Mouse (Mus musculus): Measurements from ENCODE around the gene Plxna1.
A peak's percentile ranks its signal among the peaks of the same experiment; 100 is the strongest.

Plxna1 gene

DNA sequence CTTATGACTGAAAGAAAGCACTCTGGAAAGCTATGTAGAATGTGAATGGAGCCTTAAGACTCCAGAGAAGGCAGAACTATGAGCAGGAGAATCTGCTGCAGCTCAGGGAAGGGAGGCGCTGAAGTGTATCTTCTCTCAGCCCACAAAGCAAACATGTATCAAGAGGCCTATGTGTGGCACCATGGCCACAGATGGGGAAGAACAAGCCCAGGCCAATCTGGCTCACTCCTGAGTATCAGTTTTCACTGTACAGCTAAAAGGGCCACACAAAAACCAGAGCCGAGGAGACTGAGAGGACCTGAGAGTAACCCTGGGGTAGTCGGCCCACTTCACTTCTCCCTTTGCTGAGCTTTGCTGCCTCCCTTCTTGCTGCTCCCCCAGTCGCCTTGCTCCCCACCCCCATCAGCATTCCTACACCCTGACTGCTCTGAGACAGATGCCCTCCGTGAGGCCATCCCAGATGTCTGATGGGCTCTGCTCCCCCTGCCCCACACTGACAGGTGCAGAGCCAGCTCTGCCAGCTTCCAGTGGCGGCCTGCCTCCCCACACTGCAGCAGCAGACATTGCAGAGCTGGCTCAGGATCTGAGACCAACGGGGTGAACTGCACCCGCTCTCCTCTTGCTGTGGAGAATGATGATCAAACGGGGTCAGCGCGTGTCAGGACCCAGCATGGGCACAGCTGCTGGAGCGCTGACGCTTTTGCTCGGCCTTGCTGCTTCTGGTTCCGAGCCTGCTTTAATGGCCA, 34.5 kb downstream of the Plxna1 start:
- DNase-seq = no peak

DNA sequence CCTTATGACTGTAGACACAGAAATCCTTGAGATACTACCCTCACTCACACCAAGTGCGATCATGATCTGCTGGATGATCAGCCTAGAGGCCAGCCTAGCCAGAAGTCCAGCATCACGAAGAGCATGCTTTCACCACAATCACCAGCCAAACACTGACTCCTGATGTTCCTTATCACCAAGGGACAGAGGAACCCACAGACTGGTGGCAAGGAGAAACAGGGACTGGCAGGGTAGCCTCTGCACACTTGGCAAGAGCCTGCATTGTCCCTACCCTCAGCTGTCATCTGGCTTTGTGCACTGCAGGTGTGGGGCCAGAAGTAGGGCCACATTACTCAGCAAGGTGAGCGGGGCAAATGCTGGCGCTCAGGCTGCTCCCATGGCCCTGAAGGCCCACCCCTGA, 37.6 kb downstream of the Plxna1 start:
- no peak for DNase-seq

DNA sequence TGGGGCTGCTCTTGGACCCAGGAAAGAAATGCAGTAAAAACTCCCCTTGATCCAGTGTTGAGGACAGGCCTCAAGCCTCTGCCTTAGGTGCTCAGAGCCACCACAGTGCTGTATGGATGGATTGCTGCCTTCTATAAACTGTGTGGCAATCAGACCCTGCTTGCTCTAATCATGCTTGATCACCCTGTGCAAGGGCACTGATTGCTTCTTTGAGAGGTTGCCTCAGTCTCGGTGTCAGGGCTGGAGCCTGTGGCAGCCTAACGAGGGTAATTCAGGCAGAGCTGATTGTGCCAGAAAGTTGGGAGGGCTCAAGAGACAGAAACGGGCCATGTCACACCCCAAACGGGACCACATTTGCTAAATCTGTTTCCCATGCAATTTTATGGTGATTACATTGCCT, 47.2 kb downstream of the Plxna1 start:
- no peak for DNase-seq

DNA sequence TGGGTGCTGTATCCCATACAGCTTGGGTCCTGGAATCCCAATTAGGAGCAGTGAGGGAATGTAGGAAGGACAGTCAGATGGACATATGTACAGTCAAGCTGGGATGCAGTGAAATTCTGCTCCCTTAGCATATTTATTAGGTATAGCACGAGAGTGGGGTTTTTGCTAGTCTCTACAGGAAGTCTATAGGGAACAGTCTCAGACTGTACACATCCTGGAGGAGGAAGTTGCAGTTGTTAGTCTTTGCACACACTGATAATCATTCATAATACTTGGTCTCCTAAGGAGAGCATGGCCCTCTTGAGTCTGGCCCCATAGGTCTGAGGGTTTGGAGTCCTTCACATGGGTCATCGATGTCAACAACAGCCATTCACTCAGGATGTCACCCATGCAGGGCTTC, 50.9 kb downstream of the Plxna1 start:
- no peak for DNase-seq

DNA sequence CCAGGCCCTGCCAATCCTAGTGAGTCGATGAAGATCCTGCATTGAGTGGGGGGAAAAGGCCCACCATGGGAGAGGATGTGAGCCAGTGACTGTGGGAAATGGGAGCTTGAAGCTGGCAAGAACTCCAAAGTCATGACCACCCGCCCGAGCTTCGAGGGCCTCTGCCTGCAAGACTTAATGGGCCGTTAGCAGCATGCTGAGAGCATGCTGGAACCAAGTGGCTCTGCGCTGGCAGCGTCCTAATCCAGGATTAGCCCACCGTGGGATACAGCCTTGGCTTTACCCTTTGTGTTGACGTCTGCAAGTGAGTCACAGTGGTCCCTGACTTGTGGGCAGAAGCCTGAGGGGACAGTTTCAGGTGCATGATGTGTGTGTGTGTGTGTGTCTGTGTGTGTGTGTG, 52.2 kb downstream of the Plxna1 start:
- DNase-seq = no peak

DNA sequence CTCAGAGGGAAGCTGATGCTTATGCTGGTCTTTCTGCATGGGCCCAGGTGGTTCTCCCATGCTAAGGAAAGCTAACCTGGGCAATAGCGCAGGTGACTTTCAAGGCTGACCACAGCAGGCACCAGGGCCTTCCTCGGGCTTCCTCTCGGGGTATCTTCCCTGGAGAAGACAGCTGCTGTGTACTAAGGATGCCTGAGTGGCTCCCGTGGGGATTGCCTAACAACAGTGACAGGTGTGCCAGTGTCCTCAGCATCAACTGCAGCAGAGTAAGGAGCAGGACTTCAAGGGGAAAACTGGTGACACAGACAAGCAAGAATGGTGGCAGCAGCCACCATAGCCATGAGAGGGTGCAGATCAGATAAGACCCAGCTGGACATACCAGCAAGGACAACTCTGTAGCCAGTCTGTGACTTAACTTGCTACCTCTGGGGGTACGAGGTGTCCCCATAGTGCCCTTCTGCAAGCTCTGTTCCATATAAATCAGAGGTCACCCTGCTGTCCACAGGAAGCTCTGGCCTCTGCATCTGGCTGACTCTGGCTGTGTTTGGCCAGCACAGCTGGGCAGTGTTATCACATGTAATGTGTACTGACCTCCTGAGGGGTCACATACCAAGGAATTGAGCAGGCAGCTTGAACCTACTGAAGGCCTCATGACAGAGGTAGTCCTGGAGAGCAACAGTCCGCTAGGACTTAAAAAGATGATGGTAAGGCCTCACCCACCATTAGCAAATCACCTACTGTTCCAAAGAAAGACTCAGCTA, 54.0 kb downstream of the Plxna1 start:
- no peak for DNase-seq

DNA sequence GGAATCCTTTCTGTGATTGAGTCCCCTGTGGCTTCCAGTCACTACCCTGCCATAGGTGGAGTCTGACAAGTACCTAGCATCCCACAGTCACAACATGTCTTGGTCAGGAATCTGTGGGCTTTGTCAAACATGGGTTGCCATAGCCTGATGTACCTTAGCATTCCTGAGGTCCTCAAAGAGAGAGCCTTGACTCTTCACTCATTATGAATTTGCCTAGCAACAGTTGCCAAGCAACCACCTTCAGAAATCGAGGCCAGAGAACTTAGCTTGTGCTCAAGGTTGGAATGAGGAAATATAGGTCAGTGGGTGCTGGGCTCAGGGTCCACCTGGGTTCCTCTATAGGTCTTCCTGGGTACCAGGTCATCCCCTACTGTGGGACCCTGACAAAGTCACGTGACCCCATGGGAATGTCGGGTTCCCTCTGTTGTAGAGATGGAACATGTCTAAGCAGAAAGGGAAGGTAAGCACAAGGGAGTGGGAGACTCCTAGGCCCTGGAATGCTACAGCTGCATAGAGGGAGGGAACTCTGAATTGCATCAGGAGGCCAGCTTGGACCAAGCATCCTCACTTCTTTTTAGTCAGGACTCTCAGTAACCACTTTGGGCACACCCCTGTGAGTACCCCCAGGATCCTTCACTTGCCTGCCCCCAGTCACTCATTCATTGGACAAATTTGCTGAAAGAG, 57.9 kb downstream of the Plxna1 start:
- DNase-seq = no peak

DNA sequence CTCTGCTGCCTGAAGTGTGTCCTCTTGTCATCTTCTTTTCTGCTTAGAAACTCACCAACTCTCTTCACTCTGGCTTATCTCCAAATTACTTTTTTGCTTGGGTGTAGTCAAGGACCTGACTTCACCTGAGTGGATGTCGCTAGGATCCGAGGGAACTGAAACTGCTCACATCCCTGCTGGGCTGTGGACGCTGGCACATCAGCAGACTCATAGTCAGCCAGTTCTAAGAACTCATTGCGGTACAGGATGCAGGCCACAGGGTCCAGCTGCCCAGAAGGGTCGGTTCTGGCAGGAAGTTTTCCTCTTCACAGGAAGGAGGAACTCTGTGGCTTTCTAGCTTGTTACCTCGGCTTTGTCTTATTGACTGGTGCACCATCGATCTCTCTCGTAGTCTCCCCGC, 62.6 kb downstream of the Plxna1 start:
- DNase-seq = no peak

DNA sequence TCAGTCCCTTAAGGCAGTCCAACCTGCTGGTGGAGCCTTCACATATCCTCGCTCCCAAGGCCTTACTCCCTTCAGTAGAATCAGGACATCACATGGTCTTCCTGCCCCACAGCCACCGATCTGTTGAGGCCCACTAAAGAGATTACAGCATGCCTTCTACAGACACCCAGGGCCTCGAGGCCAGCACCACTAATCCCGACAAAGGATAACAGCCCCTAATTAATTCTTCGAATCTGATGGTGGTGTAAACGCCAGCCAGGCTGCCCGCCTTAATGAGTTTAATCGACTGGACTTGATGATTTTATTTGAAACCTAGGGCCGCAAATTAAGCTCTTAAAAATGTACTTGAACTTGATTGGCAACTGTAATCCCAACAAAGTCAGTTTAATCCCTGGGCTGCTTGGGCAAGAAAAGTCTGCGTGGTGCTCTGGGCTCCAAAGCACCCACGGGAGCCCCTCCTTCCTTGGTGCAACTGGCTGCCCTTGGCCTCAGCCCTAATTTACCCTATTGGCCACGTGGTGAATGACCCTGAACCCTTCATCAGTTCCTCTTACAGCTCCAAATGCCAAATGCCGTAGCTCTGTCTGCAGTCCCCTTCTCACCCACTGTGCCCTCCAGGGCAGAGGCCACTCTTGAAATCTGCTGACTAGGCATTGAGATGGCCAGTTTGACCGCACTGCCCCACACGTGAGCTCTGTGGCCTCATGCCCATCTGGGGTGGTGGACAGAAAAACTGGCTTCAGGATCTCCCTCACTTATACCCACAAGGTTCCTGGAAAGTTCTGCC, 65.3 kb downstream of the Plxna1 start:
- DNase-seq = no peak

DNA sequence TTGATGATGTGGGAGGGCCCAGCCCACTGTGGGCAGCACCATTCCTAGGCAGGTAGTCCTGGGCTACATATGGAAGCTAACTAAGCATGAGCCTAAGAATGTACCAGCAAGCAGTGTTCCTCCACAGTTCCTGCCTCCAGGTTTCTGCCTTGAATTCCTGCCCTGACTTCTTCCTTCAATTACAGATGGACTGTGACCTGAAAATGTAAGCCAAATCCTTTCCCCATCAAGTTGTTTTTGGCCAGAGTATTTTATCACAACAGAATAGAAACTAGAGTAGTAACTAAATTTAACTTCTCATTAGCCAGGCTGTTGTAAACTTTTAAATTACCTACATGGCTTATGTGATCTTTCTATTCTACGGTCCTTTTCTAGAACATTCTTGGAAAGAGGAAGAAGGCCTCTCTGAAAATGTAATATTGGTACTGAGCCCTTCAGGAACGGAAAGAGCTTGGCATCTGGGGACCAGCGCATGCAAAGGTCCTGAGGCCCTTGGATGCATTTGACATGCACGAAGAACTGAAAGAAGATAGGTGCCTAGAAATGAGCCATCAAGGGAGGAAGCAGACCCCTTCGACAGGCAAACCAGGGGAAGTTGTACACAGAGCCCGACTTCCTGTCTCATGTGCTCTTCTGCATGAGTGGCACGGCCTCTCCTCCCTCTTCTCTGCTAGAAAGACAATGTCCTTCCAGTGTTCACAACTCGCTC, 66.3 kb downstream of the Plxna1 start:
- no peak for DNase-seq

DNA sequence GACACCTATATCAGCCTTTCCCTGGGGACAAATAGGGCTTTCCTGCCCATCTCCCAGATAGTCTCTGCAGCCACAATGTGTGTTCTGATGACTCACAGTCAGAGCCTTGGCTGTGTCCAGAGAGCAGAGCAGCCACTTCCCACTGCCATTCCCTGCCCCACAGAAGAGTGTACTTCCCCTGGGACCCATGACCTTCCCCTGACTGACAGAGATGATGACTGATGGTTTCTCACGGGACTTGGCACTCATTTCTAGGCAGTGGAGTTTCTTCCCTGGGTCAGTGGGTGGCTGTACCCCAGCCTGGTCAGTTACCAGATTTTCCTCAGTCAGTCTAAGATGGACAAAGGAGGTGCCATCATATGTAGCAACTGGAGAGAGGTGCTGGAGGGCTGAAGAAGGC, 67.8 kb downstream of the Plxna1 start:
- DNase-seq = no peak

DNA sequence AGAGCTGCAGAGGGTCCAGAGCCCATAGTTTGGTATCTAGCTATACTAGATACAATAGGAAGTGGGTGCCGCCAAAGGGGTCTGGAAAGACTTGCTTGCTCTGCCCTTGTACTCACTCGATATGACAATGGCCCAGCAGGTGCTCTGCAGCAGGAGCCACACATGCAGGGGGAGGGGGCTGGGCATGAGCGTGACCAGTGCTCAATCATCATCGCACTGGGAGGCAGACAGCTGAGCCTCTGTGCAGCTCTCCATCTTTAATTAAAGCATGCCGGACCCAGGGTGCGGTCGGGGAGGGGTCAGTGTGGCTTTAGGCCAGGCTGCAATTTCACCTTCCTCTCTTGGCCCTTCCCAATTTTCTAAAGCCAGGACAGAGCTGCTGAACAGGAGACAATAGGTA, 70.9 kb downstream of the Plxna1 start:
- no peak for DNase-seq

DNA sequence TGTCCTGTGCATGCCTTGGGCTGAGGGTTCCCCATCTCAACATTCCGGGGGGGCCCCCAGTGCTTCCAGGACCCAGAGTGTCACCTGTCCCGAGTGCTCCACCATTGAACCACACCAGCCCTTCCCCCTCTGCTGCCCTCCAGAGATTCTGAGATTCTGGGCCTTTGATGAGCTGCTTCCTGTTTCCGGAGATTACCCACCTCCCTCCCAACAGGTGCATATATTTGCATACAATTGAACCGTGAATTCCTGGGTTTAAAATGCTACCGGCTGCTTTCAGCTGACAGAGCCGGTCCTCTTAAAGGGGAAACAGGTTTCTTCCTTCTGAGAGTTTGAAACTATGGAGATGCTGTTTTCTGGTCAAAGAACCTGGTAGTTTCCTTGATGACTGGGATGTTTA, 74.3 kb downstream of the Plxna1 start:
- no peak for DNase-seq

DNA sequence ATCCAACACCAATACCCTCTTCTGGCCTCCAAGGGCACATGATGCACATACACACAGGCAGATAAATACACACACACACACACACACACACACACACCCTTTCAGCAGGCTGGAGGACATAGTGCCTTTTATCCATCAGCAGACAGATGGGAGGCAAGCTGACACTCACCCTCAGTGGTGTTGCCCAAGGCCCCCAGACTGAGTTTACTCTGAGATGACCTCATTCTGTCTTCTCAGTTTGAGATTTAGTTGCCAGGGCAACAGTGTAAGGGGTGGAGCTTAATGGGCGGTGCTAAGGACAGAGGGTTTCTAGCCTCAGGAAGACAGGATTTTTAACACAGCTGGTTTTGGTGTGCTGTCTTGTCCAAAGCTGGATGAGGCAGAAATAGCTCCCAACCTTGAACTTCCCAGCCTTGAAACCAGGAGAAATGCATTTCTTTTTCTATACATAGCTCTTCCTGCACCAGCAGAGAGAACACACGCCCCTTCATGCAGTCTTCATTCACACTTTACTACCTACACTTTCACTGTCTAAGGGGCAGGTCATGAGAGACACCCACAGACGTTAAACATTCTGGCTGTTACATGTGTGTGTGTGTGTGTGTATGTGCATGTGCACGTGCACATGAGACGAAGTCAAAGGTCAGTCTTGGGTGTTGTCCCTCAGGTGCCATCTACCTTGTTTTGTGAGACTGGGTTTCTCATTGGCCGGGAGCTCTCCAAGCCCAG, 75.6 kb downstream of the Plxna1 start:
- DNase-seq = peak; percentile 71

DNA sequence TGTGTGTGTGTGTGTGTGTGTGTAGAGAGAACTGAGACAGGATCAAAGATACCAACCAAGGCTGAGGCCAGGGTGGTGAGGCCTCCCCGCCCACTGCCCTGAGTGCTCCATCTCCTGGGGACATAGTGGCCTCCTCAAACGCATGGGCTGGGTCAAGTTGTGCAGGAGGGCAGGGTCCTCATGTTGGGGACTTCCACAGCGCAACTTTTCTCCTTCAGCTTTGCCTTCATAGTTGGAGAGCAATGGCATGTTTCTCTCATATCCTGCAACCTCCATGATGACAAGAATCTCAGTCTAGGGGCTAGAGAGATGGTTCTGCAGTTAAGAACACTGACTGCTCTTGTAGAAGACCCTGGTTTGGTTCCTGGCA, 76.1 kb downstream of the Plxna1 start:
- DNase-seq = no peak

DNA sequence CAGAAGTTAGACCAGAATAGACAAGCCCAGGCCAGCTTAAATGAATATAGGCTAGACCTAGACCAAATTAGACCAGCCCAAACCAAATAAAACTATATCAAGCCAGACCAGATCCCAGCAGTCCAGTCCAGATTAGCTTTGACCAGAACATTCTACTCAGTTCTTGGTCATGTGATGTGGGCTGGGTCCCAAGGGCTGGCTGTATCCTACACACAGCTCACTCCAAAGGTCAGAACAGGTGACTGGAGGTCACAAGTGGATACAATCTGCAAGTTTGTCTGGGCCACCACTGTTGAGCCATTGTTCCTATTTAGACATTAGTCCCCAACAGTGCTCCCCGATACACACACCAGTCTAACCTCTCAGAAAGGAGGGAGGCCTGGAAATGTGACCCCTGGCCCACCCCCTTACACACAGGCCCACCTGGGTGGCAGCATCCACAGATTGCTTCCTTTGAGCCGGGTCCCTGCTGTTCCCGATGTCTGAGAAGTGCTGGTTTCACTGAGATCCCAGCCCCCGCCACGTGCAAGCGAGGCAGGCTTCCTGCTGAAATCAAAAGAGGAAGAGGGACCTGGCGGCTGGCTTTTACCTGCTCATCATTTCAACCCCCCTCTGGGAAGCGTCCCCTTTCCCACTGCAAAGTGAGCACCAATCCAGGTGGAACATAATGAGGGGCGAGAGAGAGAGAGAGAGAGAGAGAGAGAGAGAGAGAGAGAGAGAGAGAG, 76.7 kb downstream of the Plxna1 start:
- no peak for DNase-seq

DNA sequence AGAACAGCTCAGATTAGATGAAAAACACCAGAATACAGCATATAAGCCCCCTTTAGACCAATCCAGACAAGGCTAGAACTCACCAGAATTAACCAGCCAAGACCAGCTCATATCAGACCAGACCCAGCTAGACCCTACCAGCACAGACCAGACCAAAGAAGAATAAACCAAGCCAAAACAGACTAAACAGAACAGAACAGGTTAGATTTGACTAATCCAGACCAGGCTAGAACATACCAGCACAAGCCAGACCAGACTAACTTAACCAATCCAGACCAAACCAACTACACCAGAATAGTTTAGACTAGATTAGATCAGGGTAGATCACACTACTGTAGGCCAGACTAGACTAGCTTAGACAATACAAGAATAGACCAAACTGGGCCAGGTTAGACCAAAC, 77.3 kb downstream of the Plxna1 start:
- DNase-seq = no peak

DNA sequence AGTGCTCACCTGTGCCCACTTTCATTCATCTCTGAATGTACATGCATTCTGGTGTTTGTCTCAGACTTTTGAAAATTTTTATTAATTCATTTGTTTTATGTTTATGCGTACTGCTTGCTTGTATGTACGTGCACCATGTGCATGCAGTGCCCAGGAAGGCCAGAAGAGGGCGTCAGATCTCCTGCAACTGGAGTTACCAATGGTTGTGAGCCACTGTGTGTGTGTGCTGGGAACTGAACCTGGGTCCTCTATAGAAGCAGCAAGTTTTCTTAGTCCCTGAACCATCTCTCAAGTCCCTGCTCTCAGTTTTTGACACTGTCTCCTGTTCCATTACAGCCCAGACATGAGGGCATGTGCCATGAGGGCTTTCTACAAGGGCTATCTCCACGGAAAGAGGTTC, 79.3 kb downstream of the Plxna1 start:
- no peak for DNase-seq

DNA sequence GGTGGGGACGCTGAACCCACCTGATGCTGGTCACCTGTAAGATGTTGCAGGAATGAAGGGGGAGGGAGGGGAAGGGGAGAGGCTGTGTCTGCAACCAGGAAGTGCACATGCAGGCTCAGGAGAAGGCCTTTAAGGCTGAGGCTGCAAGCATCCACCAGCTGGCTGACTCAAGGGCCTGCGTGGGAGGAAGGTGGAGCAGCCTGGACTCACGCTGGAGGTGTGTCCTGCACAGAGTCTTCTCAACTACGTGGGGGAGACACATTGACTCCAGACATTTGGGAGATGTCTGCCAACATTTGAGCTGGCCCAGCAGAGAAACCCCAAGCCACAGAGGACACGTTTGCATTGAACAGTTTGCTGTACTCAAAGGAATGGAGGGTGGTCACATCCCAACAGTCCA, 79.8 kb downstream of the Plxna1 start:
- DNase-seq = no peak

DNA sequence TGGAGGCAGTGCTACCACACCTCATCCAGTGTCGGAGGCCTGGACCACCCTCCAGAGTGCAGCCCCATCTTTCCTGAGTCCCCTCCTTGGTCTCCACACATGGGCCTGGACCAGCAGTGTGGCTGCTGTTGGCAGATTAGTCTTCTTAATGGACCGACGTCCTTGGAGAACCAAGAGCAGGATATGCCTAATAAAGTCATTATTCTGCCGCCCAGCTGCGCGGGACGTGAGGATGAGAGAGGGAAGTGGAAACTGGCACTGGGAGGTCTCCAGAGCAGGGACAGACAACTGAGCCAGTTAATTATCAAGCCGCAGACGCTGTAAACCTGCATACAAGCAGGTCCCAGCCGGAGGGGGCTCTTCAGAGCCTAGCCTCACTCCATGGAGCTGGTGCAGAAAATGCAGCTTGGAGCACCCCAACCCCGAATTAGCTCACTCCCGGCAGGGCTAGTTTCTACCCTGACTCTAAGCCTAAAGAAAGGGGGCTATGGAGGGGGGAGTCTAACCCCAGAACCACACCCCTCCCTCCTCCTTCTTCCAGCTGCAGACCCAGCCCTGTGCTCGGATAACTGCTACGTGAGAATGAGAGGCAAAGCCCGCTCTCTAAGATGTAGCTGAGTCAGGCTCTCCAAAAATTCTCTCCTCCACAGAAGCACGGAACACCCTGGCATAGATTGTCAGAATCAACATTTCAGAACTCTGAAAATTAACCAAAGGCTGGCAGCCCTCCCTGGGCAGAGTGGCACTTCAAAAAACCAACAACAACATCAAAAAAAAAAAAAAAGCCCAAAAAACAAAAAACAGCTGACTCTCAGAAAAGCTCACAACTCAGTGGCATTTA, 80.7 kb downstream of the Plxna1 start:
- DNase-seq = no peak
